Mouse (Mus musculus) T-cell, adult 2 months (primary cell): ENCODE results near the gene Ahcyl1.

Source experiments
- DNase-seq: peaks from one replicate; pipeline ENCODE4 v3.0.0; 2022; ENCODE audit warnings: low spot score

The Ahcyl1 gene

GRCm38 (mm10) chr3:107703675-107704370 lies 7.5 kb upstream of the Ahcyl1 start:
- no peak for DNase-seq

GRCm38 (mm10) chr3:107701767-107702394 lies 5.5 kb upstream of the Ahcyl1 start:
- no peak for DNase-seq

- no peak for DNase-seq
These were observed 4.3 kb upstream of the Ahcyl1 start for GRCm38 (mm10) chr3:107700625-107701024.

GRCm38 (mm10) chr3:107696910-107697309 lies 550 bp upstream of the Ahcyl1 start:
- no peak for DNase-seq

- DNase-seq: no peak
These were observed 977 bp downstream of the Ahcyl1 start for GRCm38 (mm10) chr3:107695219-107695947.

GRCm38 (mm10) chr3:107694256-107694900 lies 2.0 kb downstream of the Ahcyl1 start:
- DNase-seq: no peak

GRCm38 (mm10) chr3:107690366-107690765 lies 6.0 kb downstream of the Ahcyl1 start:
- no peak for DNase-seq

- DNase-seq: no peak
These were observed 7.1 kb downstream of the Ahcyl1 start for GRCm38 (mm10) chr3:107689245-107689644.

- no peak for DNase-seq
These were observed 8.1 kb downstream of the Ahcyl1 start for GRCm38 (mm10) chr3:107688236-107688635.

- no peak for DNase-seq
These were observed 9.9 kb downstream of the Ahcyl1 start for GRCm38 (mm10) chr3:107686276-107686977.

- DNase-seq: no peak
These were observed 10.7 kb downstream of the Ahcyl1 start for GRCm38 (mm10) chr3:107685652-107686051.

- DNase-seq: no peak
These were observed 12.8 kb downstream of the Ahcyl1 start for GRCm38 (mm10) chr3:107683587-107683986.

GRCm38 (mm10) chr3:107680790-107681576 lies 15.4 kb downstream of the Ahcyl1 start:
- DNase-seq: no peak

- DNase-seq: no peak
These were observed 24.9 kb downstream of the Ahcyl1 start for GRCm38 (mm10) chr3:107671509-107671908.

- no peak for DNase-seq
These were observed 25.9 kb downstream of the Ahcyl1 start for GRCm38 (mm10) chr3:107670500-107670899.

- DNase-seq: no peak
These were observed 27.6 kb downstream of the Ahcyl1 start for GRCm38 (mm10) chr3:107668786-107669185.

GRCm38 (mm10) chr3:107667426-107667825 lies 28.9 kb downstream of the Ahcyl1 start:
- DNase-seq: no peak

GRCm38 (mm10) chr3:107664641-107665040 lies 31.7 kb downstream of the Ahcyl1 start:
- no peak for DNase-seq

GRCm38 (mm10) chr3:107659000-107659399 lies 37.4 kb downstream of the Ahcyl1 start:
- no peak for DNase-seq

- DNase-seq: no peak
These were observed 39.5 kb downstream of the Ahcyl1 start for GRCm38 (mm10) chr3:107656888-107657287.

- no peak for DNase-seq
These were observed 40.2 kb downstream of the Ahcyl1 start for GRCm38 (mm10) chr3:107656151-107656550.
